Mouse (Mus musculus): ENCODE measurements around the gene Sema4d. TPM values are rescaled to one million over a fixed set of nuclear protein-coding genes. Genes with fewer than 3 reads are reported as not detected.

The Sema4d gene
- total RNA-seq (2023): 177 and 273 TPM in 2 replicates

GRCm38 (mm10) chr13:51793425-51793891, at the start of gene Sema4d:
Gene Sema4d, minus strand, starts transcription at chr13:51793747.

GRCm38 (mm10) chr13:51651408-51652064, 142.0 kb downstream of the Sema4d start, which contains the start of gene Secisbp2:
Gene Secisbp2, plus strand, starts transcription at chr13:51651697.

GRCm38 (mm10) chr13:51644829-51645789, 148.4 kb downstream of the Sema4d start, which contains the start of gene Cks2:
Gene Cks2, plus strand, starts transcription at chr13:51645232.

Other genes starting within 250 kb of the Sema4d start
- not detected in 2 replicates for gene Shc3, start 224.3 kb downstream of the Sema4d start, total RNA-seq (2023)
- 114 and 138 TPM in 2 replicates for gene Cks2, start 148.5 kb downstream of the Sema4d start, total RNA-seq (2023)
- gene Secisbp2, start 142.1 kb downstream of the Sema4d start, total RNA-seq (2023): 26.0 and 40.9 TPM in 2 replicates
- 34.6 and 40.8 TPM in 2 replicates for gene Gadd45g, start 52.9 kb upstream of the Sema4d start, total RNA-seq (2023)